Mouse (Mus musculus) megakaryocyte, embryonic 14.5 days (primary cell): ENCODE measurements around the gene Itpr1. TPM values are rescaled to one million over a fixed set of nuclear protein-coding genes. Genes with fewer than 3 reads are reported as not detected.

Experiments used
- H3K27me3 ChIP-seq: replicated peaks from 2 replicates; pipeline ENCODE3; 2012; ENCODE audit warnings: inconsistent platforms
- H3K36me3 ChIP-seq: replicated peaks from 2 replicates; pipeline ENCODE3; 2012; ENCODE audit warnings: low read length, inconsistent platforms, mixed read lengths
- H3K4me1 ChIP-seq: 2 replicates; pipeline ENCODE4 v1.6.1; 2012; ENCODE audit warnings: inconsistent platforms
- H3K4me3 ChIP-seq: replicated peaks from 2 replicates; pipeline ENCODE3; 2012; ENCODE audit warnings: moderate library complexity, mild to moderate bottlenecking, inconsistent platforms
- H3K9me3 ChIP-seq: 2 replicates; pipeline ENCODE4 v1.6.1; 2012; ENCODE audit warnings: inconsistent platforms
- FLI1 ChIP-seq: IDR thresholded peaks from 2 replicates; pipeline ENCODE4 v1.6.1; 2012; ENCODE audit warnings: low read length, inconsistent platforms, mixed read lengths
- GATA1 ChIP-seq: IDR thresholded peaks from 3 replicates; pipeline ENCODE4 v1.6.1; 2012; ENCODE audit warnings: mixed read lengths, low read length, inconsistent platforms, borderline replicate concordance
- polyA plus RNA-seq: library from polyadenylated mRNA; stranded (reverse); fragments of >175 nt; gene quantifications from 2 replicates; pipeline ENCODE4 v1.2.3, GENCODE M21; 2012; ENCODE audit warnings: low replicate concordance; ENCODE audit not compliant: insufficient read depth

Itpr1 gene
- polyA plus RNA-seq, 1 experiment, result 8.3 TPM

GRCm38 (mm10) chr6:108273451-108273850, 60.6 kb downstream of the Itpr1 start:
- Histone ChIP-seq H3K4me1 (peaks cover 48% of the 10 kb centered on the region), H3K36me3 (peaks cover 6% of the 10 kb centered on the region), H3K9me3 (no peaks in the 10 kb centered on the region), H3K27me3 (no peaks in the 10 kb centered on the region), H3K4me3 (no peak overlapping the region)
- TF ChIP-seq GATA1, result no peak
- TF ChIP-seq FLI1, result no peak

- TF ChIP-seq GATA1 (no peak), FLI1 (no peak)
- peak overlapping the region; percentile 19 for H3K4me3 ChIP-seq
- H3K27me3 ChIP-seq, result no peaks in the 10 kb centered on the region
- peaks cover 50% of the 10 kb centered on the region for H3K4me1 ChIP-seq
- H3K9me3 ChIP-seq, result no peaks in the 10 kb centered on the region
- H3K36me3 ChIP-seq, result peaks cover 6% of the 10 kb centered on the region
Observed at GRCm38 (mm10) chr6:108274364-108275084, 61.6 kb downstream of the Itpr1 start.

GRCm38 (mm10) chr6:108276880-108277507, 64.1 kb downstream of the Itpr1 start:
- no peak overlapping the region for H3K4me3 ChIP-seq
- peaks cover 6% of the 10 kb centered on the region for H3K36me3 ChIP-seq
- TF ChIP-seq FLI1 (no peak), GATA1 (no peak)
- no peaks in the 10 kb centered on the region for H3K27me3 ChIP-seq
- H3K4me1 ChIP-seq, result peaks cover 57% of the 10 kb centered on the region
- no peaks in the 10 kb centered on the region for H3K9me3 ChIP-seq

GRCm38 (mm10) chr6:108277622-108278396, 64.9 kb downstream of the Itpr1 start:
- peaks cover 57% of the 10 kb centered on the region for H3K4me1 ChIP-seq
- no peak for TF ChIP-seq GATA1
- TF ChIP-seq FLI1, result no peak
- H3K36me3 ChIP-seq, result peaks cover 6% of the 10 kb centered on the region
- no peaks in the 10 kb centered on the region for H3K27me3 ChIP-seq
- H3K9me3 ChIP-seq, result no peaks in the 10 kb centered on the region
- H3K4me3 ChIP-seq, result no peak overlapping the region

GRCm38 (mm10) chr6:108278826-108279630, 66.1 kb downstream of the Itpr1 start:
- TF ChIP-seq GATA1 (no peak), FLI1 (no peak)
- H3K27me3 ChIP-seq, result no peaks in the 10 kb centered on the region
- H3K36me3 ChIP-seq, result peaks cover 2% of the 10 kb centered on the region
- no peaks in the 10 kb centered on the region for H3K9me3 ChIP-seq
- no peak overlapping the region for H3K4me3 ChIP-seq
- H3K4me1 ChIP-seq, result peaks cover 54% of the 10 kb centered on the region

- Histone ChIP-seq H3K36me3 (peaks cover 12% of the 10 kb centered on the region), H3K4me3 (no peak overlapping the region), H3K9me3 (no peaks in the 10 kb centered on the region), H3K27me3 (no peaks in the 10 kb centered on the region), H3K4me1 (peaks cover 29% of the 10 kb centered on the region)
- TF ChIP-seq GATA1, result no peak
Observed at GRCm38 (mm10) chr6:108282131-108282530, 69.2 kb downstream of the Itpr1 start.

GRCm38 (mm10) chr6:108282621-108283020, 69.7 kb downstream of the Itpr1 start:
- Histone ChIP-seq H3K27me3 (no peaks in the 10 kb centered on the region), H3K36me3 (peaks cover 17% of the 10 kb centered on the region)

GRCm38 (mm10) chr6:108284688-108285087, 71.8 kb downstream of the Itpr1 start:
- Histone ChIP-seq H3K9me3 (no peaks in the 10 kb centered on the region), H3K4me3 (no peak overlapping the region), H3K27me3 (no peaks in the 10 kb centered on the region), H3K4me1 (peaks cover 20% of the 10 kb centered on the region), H3K36me3 (peaks cover 22% of the 10 kb centered on the region)
- TF ChIP-seq FLI1 (no peak), GATA1 (no peak)

More at GRCm38 (mm10) chr6:108282621-108283020, 69.7 kb downstream of the Itpr1 start:
- no peak for TF ChIP-seq FLI1
- no peak for TF ChIP-seq GATA1
- Histone ChIP-seq H3K4me3 (no peak overlapping the region), H3K9me3 (no peaks in the 10 kb centered on the region), H3K4me1 (peaks cover 24% of the 10 kb centered on the region)

GRCm38 (mm10) chr6:108288979-108289378, 76.1 kb downstream of the Itpr1 start:
- H3K4me1 ChIP-seq, result peaks cover 15% of the 10 kb centered on the region
- TF ChIP-seq GATA1 (no peak), FLI1 (no peak)
- H3K4me3 ChIP-seq, result no peak overlapping the region
- H3K27me3 ChIP-seq, result no peaks in the 10 kb centered on the region
- H3K9me3 ChIP-seq, result no peaks in the 10 kb centered on the region
- H3K36me3 ChIP-seq, result peaks cover 22% of the 10 kb centered on the region

- H3K27me3 ChIP-seq, result no peaks in the 10 kb centered on the region
- TF ChIP-seq GATA1 (no peak), FLI1 (no peak)
- no peak overlapping the region for H3K4me3 ChIP-seq
- peaks cover 18% of the 10 kb centered on the region for H3K4me1 ChIP-seq
- H3K36me3 ChIP-seq, result peaks cover 15% of the 10 kb centered on the region
- no peaks in the 10 kb centered on the region for H3K9me3 ChIP-seq
Observed at GRCm38 (mm10) chr6:108290978-108291377, 78.1 kb downstream of the Itpr1 start.
